Mouse (Mus musculus): ENCODE measurements at regions not wholly inside any gene's neighbourhood (a gene's known extent, or its start where the extent isn't known, plus 50 kb on each side); places are given as distances from the start of the nearest gene placed in this dataset.

DNA sequence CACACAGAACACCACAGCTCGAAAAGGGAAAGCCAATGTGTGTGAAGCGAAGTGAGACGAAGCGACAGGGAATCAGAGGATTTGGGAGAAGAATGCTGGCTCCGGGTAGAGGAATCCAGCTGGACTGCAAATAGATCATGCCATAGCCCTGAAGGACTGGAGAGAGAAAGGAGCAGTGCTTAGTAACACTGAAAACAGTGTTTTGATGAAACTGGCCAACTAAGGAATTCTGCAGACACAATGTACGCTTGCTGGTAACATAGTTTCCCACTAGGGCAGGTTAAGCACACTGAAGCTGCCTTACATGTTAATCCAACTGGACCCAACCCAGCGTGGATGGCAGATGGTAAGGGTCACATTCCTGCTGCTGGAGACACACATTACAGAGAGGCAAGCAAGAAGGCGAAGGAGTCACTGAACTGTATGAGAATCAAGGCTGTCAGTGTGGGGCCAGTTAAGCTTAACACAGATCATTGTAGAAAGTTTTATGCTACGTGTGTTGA lies 102.6 kb upstream of the Myocd start:
- no peaks in the 10 kb centered on the region for H3K27me3 ChIP-seq (ENCODE audit: insufficient read depth, low read length)
- H3K9me3 ChIP-seq (replicated peaks; ENCODE audit: low read length) = no peaks in the 10 kb centered on the region
- no peaks in the 10 kb centered on the region for H3K36me3 ChIP-seq (ENCODE audit: insufficient read depth, low read length)
- DNase-seq (ENCODE audit: low spot score) (no peak), ATAC-seq (replicated peaks; ENCODE audit: low FRiP score, low read depth) (no peak)
- H3K27ac ChIP-seq = no peak overlapping the region
- H3K4me1 ChIP-seq (replicated peaks; ENCODE audit: insufficient read depth, low read length) = no peaks in the 10 kb centered on the region
- no peak for TF ChIP-seq CTCF (IDR thresholded peaks at IDR 0.05; ENCODE audit: low read depth)
- WGBS = 53% methylated on average over 9 of the region's 9 CpGs
- no peak overlapping the region for H3K4me2 ChIP-seq (ENCODE audit: low read length)
- H3K4me3 ChIP-seq (replicated peaks; ENCODE audit: low read depth, low read length) = no peak overlapping the region
- H3K9ac ChIP-seq (ENCODE audit: low read depth, low read length) = no peak overlapping the region

DNA sequence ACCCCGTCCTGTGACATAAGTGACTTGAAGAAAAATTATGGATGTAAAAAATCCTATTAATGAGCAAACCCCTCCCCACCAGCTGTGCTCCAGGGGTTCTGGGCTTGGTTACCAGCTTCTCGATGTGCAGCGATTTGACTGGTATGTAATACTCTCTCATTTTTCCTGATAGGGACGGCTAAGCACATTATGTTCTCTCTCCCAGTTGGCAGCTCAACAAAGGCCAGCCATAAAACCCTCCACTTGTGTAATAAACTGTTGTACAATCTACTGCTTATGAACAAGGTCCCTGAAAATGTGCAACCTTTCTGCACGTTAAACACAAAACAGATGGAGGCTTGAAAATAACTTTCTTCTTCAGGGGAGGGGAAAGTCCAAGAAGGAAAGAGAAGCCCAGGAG lies 98.0 kb upstream of the Myocd start:
- H3K4me1 ChIP-seq (replicated peaks; ENCODE audit: insufficient read depth, low read length) = no peaks in the 10 kb centered on the region
- H3K4me3 ChIP-seq (replicated peaks; ENCODE audit: low read depth, low read length) = no peak overlapping the region
- H3K9ac ChIP-seq (ENCODE audit: low read depth, low read length) = no peak overlapping the region
- no peak overlapping the region for H3K27ac ChIP-seq
- TF ChIP-seq CTCF (IDR thresholded peaks at IDR 0.05; ENCODE audit: low read depth) = no peak
- no peaks in the 10 kb centered on the region for H3K9me3 ChIP-seq (replicated peaks; ENCODE audit: low read length)
- H3K4me2 ChIP-seq (ENCODE audit: low read length) = no peak overlapping the region
- no peaks in the 10 kb centered on the region for H3K27me3 ChIP-seq (ENCODE audit: insufficient read depth, low read length)
- peak; percentile 48 for DNase-seq (ENCODE audit: low spot score)
- 48% methylated on average over 5 of the region's 5 CpGs for WGBS
- ATAC-seq (replicated peaks; ENCODE audit: low FRiP score, low read depth) = no peak
- H3K36me3 ChIP-seq (ENCODE audit: insufficient read depth, low read length) = no peaks in the 10 kb centered on the region

GRCm38 (mm10) chr11:65366677-65367370 lies 97.0 kb upstream of the Myocd start:
- Histone ChIP-seq H3K4me1 (replicated peaks; ENCODE audit: insufficient read depth, low read length) (no peaks in the 10 kb centered on the region), H3K4me3 (replicated peaks; ENCODE audit: low read depth, low read length) (no peak overlapping the region), H3K9ac (ENCODE audit: low read depth, low read length) (no peak overlapping the region), H3K4me2 (ENCODE audit: low read length) (no peak overlapping the region), H3K36me3 (ENCODE audit: insufficient read depth, low read length) (no peaks in the 10 kb centered on the region), H3K27me3 (ENCODE audit: insufficient read depth, low read length) (no peaks in the 10 kb centered on the region), H3K27ac (peak overlapping the region; percentile 54), H3K9me3 (replicated peaks; ENCODE audit: low read length) (no peaks in the 10 kb centered on the region)
- WGBS = 44% methylated on average over 8 of the region's 8 CpGs
- no peak for TF ChIP-seq CTCF (IDR thresholded peaks at IDR 0.05; ENCODE audit: low read depth)
- DNase-seq (ENCODE audit: low spot score) = peak; percentile 85
- no peak for ATAC-seq (replicated peaks; ENCODE audit: low FRiP score, low read depth)

DNA sequence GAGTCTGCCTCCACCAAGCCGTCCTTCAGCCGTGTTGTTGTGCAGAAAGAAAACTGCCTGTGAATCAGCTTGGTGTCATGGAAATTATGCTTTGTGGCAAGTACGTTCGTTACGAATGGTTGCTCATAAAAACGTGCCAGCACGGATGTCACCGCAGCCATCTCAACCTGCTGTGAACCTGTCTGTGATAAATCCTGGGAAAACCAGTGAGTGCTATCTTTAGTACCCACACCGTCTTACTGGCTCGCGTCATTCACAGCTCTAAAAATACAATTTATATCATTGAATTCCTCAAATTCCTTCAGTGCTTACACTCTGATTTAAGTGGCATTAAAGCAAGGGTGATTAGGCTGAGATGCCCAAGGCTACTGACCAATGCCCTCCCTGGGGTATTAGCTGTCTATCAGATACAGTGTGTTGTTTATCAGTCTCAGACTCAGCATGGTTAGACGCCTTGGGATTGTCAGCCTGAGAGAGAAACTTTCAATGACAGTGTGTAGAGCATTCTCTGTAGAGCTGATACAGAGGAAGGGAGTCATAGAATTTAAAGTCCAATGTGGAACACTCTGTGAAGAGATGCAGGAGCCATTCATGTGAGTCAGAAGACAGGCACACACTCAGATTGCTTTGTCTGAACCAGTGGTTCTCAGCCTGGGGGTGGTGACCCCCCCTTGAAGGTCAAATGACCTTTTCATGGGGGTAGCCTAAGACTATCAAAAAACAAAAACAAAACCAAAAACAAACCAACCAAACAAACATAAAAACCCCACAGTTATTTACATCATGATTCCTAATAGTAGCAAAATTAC lies 96.2 kb upstream of the Myocd start:
- H3K4me1 ChIP-seq (replicated peaks; ENCODE audit: insufficient read depth, low read length) = no peaks in the 10 kb centered on the region
- H3K9me3 ChIP-seq (replicated peaks; ENCODE audit: low read length) = no peaks in the 10 kb centered on the region
- no peak for ATAC-seq (replicated peaks; ENCODE audit: low FRiP score, low read depth)
- H3K27ac ChIP-seq = peak overlapping the region; percentile 54; the same call in 1 of the 2 replicates
- 45% methylated on average over 12 of the region's 12 CpGs for WGBS
- no peaks in the 10 kb centered on the region for H3K36me3 ChIP-seq (ENCODE audit: insufficient read depth, low read length)
- no peak overlapping the region for H3K9ac ChIP-seq (ENCODE audit: low read depth, low read length)
- H3K27me3 ChIP-seq (ENCODE audit: insufficient read depth, low read length) = no peaks in the 10 kb centered on the region
- no peak overlapping the region for H3K4me2 ChIP-seq (ENCODE audit: low read length)
- TF ChIP-seq CTCF (IDR thresholded peaks at IDR 0.05; ENCODE audit: low read depth) = no peak
- no peak for DNase-seq (ENCODE audit: low spot score)
- H3K4me3 ChIP-seq (replicated peaks; ENCODE audit: low read depth, low read length) = no peak overlapping the region

GRCm38 (mm10) chr11:65364910-65365309 lies 95.1 kb upstream of the Myocd start:
- H3K27ac ChIP-seq = no peak overlapping the region
- no peak for TF ChIP-seq CTCF (IDR thresholded peaks at IDR 0.05; ENCODE audit: low read depth)
- no peaks in the 10 kb centered on the region for H3K9me3 ChIP-seq (replicated peaks; ENCODE audit: low read length)
- H3K4me3 ChIP-seq (replicated peaks; ENCODE audit: low read depth, low read length) = no peak overlapping the region
- 84% methylated on average over 3 of the region's 3 CpGs for WGBS
- H3K36me3 ChIP-seq (ENCODE audit: insufficient read depth, low read length) = no peaks in the 10 kb centered on the region
- DNase-seq (ENCODE audit: low spot score) (no peak), ATAC-seq (replicated peaks; ENCODE audit: low FRiP score, low read depth) (no peak)
- no peak overlapping the region for H3K4me2 ChIP-seq (ENCODE audit: low read length)
- H3K4me1 ChIP-seq (replicated peaks; ENCODE audit: insufficient read depth, low read length) = no peaks in the 10 kb centered on the region
- H3K9ac ChIP-seq (ENCODE audit: low read depth, low read length) = no peak overlapping the region
- H3K27me3 ChIP-seq (ENCODE audit: insufficient read depth, low read length) = no peaks in the 10 kb centered on the region

- ATAC-seq (replicated peaks; ENCODE audit: low FRiP score, low read depth) (no peak), DNase-seq (ENCODE audit: low spot score) (no peak)
- H3K27me3 ChIP-seq (ENCODE audit: insufficient read depth, low read length) = no peaks in the 10 kb centered on the region
- no peak overlapping the region for H3K4me2 ChIP-seq (ENCODE audit: low read length)
- no peaks in the 10 kb centered on the region for H3K9me3 ChIP-seq (replicated peaks; ENCODE audit: low read length)
- H3K4me3 ChIP-seq (replicated peaks; ENCODE audit: low read depth, low read length) = no peak overlapping the region
- no peaks in the 10 kb centered on the region for H3K36me3 ChIP-seq (ENCODE audit: insufficient read depth, low read length)
- no peaks in the 10 kb centered on the region for H3K4me1 ChIP-seq (replicated peaks; ENCODE audit: insufficient read depth, low read length)
- H3K9ac ChIP-seq (ENCODE audit: low read depth, low read length) = no peak overlapping the region
- WGBS = 71% methylated on average over 3 of the region's 3 CpGs
- TF ChIP-seq CTCF (IDR thresholded peaks at IDR 0.05; ENCODE audit: low read depth) = no peak
- no peak overlapping the region for H3K27ac ChIP-seq
Observed at GRCm38 (mm10) chr11:65363846-65364245, 94.1 kb upstream of the Myocd start.
